Comparison of ENCODE assay signal across 9 mouse cellular contexts in genomic region chr15:102693600-102693999, GRCm38 (mm10). TPM values are rescaled to one million over a fixed set of nuclear protein-coding genes. Genes with fewer than 3 reads are reported as not detected.
DNase-seq lines count a peak whose midpoint lies in the region; ATAC-seq lines count a peak whose summit lies in the region.
"Had no signal": no experiment of that assay in that cellular context is flagged by ENCODE, and none has a peak within 500 bp of the region (broad histone marks: within the 10 kb centered on the region; RNA-seq: fewer than 3 reads in every experiment).

No protein-coding gene starts in this region.

- intact Hi-C loops in heart, postnatal 36 days (cut with DNase I), result loop anchor here (10.0 kb wide), 2 partner anchors 271 to 481 kb away; partner anchors contain the start of genes Hoxc10 and Hoxc5

- no peaks in the 10 kb centered on the region for H3K9me3 ChIP-seq in forebrain, embryonic 11.5 days (ENCODE audit: control insufficient read depth, low read length)
- H3K9me3 ChIP-seq in liver, embryonic 16.5 days (replicated peaks; ENCODE audit: control insufficient read depth, low read length), result no peaks in the 10 kb centered on the region
- H3K9me3 ChIP-seq: liver, embryonic 15.5 days had no signal

- no peak overlapping the region for H3K27ac ChIP-seq in forebrain, embryonic 11.5 days (ENCODE audit: low read depth, low read length)
- H3K27ac ChIP-seq in liver, embryonic 16.5 days (ENCODE audit: low read length), result no peak overlapping the region
- H3K27ac ChIP-seq: liver, embryonic 15.5 days had no signal

- H3K27me3 ChIP-seq in forebrain, embryonic 11.5 days (ENCODE audit: control insufficient read depth, insufficient read depth, low read length), result peaks cover 70% of the 10 kb centered on the region
- peaks cover 85% of the 10 kb centered on the region for H3K27me3 ChIP-seq in liver, embryonic 16.5 days (ENCODE audit: control insufficient read depth, insufficient read depth, low read depth, low read length)

- under 1% methylated on average over 11 of the region's 11 CpGs for WGBS in forebrain, embryonic 11.5 days
- WGBS in liver, embryonic 16.5 days (ENCODE audit: insufficient replicate concordance), result 4% methylated on average over 11 of the region's 11 CpGs

- DNase-seq in urinary bladder, postnatal 14 days (ENCODE audit: low spot score), result peak; percentile 71
- no peak for DNase-seq in urinary bladder, postnatal 10 days (ENCODE audit: low spot score)
- DNase-seq in forebrain, embryonic 11.5 days (ENCODE audit: low spot score), result peak; percentile 72
- peak; percentile 35 to 40 for DNase-seq in heart, postnatal 36 days
- peak; percentile 83 for DNase-seq in layer of hippocampus, adult 11-12 months (ENCODE audit: low spot score)
- peak; percentile 46 for DNase-seq in ovary, postnatal 14 days (ENCODE audit: low spot score)
- DNase-seq in natural killer cell, adult 2 months (ENCODE audit: low spot score in 2 of 2), result no peak

- no peak overlapping the region for H3K9ac ChIP-seq in forebrain, embryonic 11.5 days (ENCODE audit: low read length)
- no peak overlapping the region for H3K9ac ChIP-seq in liver, embryonic 16.5 days (ENCODE audit: low read depth, low read length)
- H3K9ac ChIP-seq: liver, embryonic 15.5 days had no signal

- peak overlapping the region; percentile 56 for H3K4me2 ChIP-seq in forebrain, embryonic 11.5 days (ENCODE audit: low read depth, low read length, severe bottlenecking)
- no peak overlapping the region for H3K4me2 ChIP-seq in liver, embryonic 16.5 days (ENCODE audit: low read depth, low read length)

- peaks cover 7% of the 10 kb centered on the region; the same call in 1 of the 2 replicates for H3K4me1 ChIP-seq in forebrain, embryonic 11.5 days (replicated peaks; ENCODE audit: control insufficient read depth, insufficient read depth, low read length)
- H3K4me1 ChIP-seq in liver, embryonic 16.5 days (ENCODE audit: control insufficient read depth, low read depth, low read length), result no peaks in the 10 kb centered on the region; the same call in 1 of the 2 replicates

- peak overlapping the region; percentile 31 for H3K4me3 ChIP-seq in forebrain, embryonic 11.5 days (ENCODE audit: low read depth, low read length)
- H3K4me3 ChIP-seq in liver, embryonic 16.5 days (ENCODE audit: low read depth, low read length), result no peak overlapping the region

- H3K36me3 ChIP-seq in forebrain, embryonic 11.5 days (ENCODE audit: control insufficient read depth, insufficient read depth, low read length), result no peaks in the 10 kb centered on the region
- H3K36me3 ChIP-seq in liver, embryonic 16.5 days (ENCODE audit: control insufficient read depth, insufficient read depth), result no peaks in the 10 kb centered on the region
- H3K36me3 ChIP-seq: liver, embryonic 15.5 days had no signal

- ATAC-seq in forebrain, embryonic 11.5 days (replicated peaks; ENCODE audit: low FRiP score), result peak; percentile 53
- ATAC-seq in liver, embryonic 16.5 days (ENCODE audit: low read depth), result peak; percentile 24; the same call in 1 of the 2 replicates

RNA-seq across cellular contexts. Expression of gene Atp5g2, which starts 21.4 kb away (rescaled TPM):
- polyA plus RNA-seq in forebrain, embryonic 11.5 days (2014; fragmentation: Nextera tagmentation; extraction: Ambion mirVana), result 52.7 and 58.4 TPM in 2 replicates
- total RNA-seq in heart, postnatal 36 days (2021), result 10 to 100 TPM; 42.5 to 46.1 TPM
- polyA plus RNA-seq in liver, embryonic 16.5 days (2015; fragmentation: Nextera tagmentation; extraction: Ambion mirVana), result 25.6 and 26.0 TPM in 2 replicates

RNA-seq across cellular contexts. Expression of gene Calcoco1, which starts 28.4 kb away (rescaled TPM):
- polyA plus RNA-seq in forebrain, embryonic 11.5 days (2014; fragmentation: Nextera tagmentation; extraction: Ambion mirVana), result 30.4 and 31.1 TPM in 2 replicates
- total RNA-seq in heart, postnatal 36 days (2021), result 100 to 1,000 TPM; 111 to 137 TPM
- 17.9 and 18.2 TPM in 2 replicates for polyA plus RNA-seq in liver, embryonic 16.5 days (2015; fragmentation: Nextera tagmentation; extraction: Ambion mirVana)

Comparison
In these comparisons a context has a peak if more than half of its experiments do, and no peak if none do; other contexts are left out.
1. DNase-seq: peak in urinary bladder, postnatal 14 days (single experiment), forebrain, embryonic 11.5 days (single experiment), heart, postnatal 36 days (2 of 2), layer of hippocampus, adult 11-12 months (single experiment) and ovary, postnatal 14 days (single experiment); none in urinary bladder, postnatal 10 days (single experiment) and natural killer cell, adult 2 months (0 of 2).